ENCODE assay signal across 9 mouse cellular contexts in genomic region chr2:27593338-27593737, GRCm38 (mm10).
DNase-seq lines count a peak whose midpoint lies in the region; ATAC-seq and TF ChIP-seq lines count a peak whose summit lies in the region.
"Had no signal": no experiment of that assay in that cellular context is flagged by ENCODE, and none has a peak within 500 bp of the region (broad histone marks: within the 10 kb centered on the region; RNA-seq: fewer than 3 reads in every experiment).

No protein-coding gene starts in this region.

- DNase-seq in 3134 (ENCODE audit: extremely low read depth, insufficient read length, low spot score) = peak; percentile 73
- DNase-seq in adrenal gland, postnatal 25 days = peak; percentile 58
- peak; percentile 51 for DNase-seq in heart, postnatal 0 days (ENCODE audit: low spot score)
- peak; percentile 92 for DNase-seq in liver, adult 2 months (ENCODE audit: extremely low read depth, low read depth, low spot score)
- no peak for DNase-seq in natural killer cell, adult 2 months (ENCODE audit: low spot score in 2 of 2)
- DNase-seq in cerebellum, adult 2 months = no peak

- no peaks in the 10 kb centered on the region for H3K27me3 ChIP-seq in heart, postnatal 0 days (ENCODE audit: control insufficient read depth, insufficient read depth, low read length)
- no peaks in the 10 kb centered on the region for H3K27me3 ChIP-seq in liver, adult 2 months (ENCODE audit: control insufficient read depth, insufficient read depth, low read length)
- H3K27me3 ChIP-seq in stomach, embryonic 16.5 days (ENCODE audit: control insufficient read depth, insufficient read depth, low read length) = no peaks in the 10 kb centered on the region
- H3K27me3 ChIP-seq in cerebellum, adult 2 months (ENCODE audit: control insufficient read depth, insufficient read depth, low read length) = no peaks in the 10 kb centered on the region
- H3K27me3 ChIP-seq: hindbrain, embryonic 15.5 days had no signal

- H3K9me3 ChIP-seq in heart, postnatal 0 days (replicated peaks; ENCODE audit: control insufficient read depth, low read length) = no peaks in the 10 kb centered on the region
- H3K9me3 ChIP-seq in stomach, embryonic 16.5 days (replicated peaks; ENCODE audit: control insufficient read depth, low read length) = no peaks in the 10 kb centered on the region
- H3K9me3 ChIP-seq: hindbrain, embryonic 15.5 days had no signal

- no peaks in the 10 kb centered on the region for H3K36me3 ChIP-seq in heart, postnatal 0 days (replicated peaks; ENCODE audit: control insufficient read depth, insufficient read depth, low read length)
- H3K36me3 ChIP-seq in liver, adult 2 months (ENCODE audit: control insufficient read depth, insufficient read depth, low read length) = no peaks in the 10 kb centered on the region
- H3K36me3 ChIP-seq in stomach, embryonic 16.5 days (ENCODE audit: control insufficient read depth, insufficient read depth, low read length) = no peaks in the 10 kb centered on the region
- H3K36me3 ChIP-seq: hindbrain, embryonic 15.5 days had no signal

- no peak overlapping the region for H3K4me3 ChIP-seq in heart, postnatal 0 days (ENCODE audit: low read depth, low read length)
- no peak overlapping the region for H3K4me3 ChIP-seq in liver, adult 2 months (ENCODE audit: insufficient read depth, low read depth, low read length)
- no peak overlapping the region for H3K4me3 ChIP-seq in stomach, embryonic 16.5 days (replicated peaks; ENCODE audit: low read length)
- H3K4me3 ChIP-seq in cerebellum, adult 2 months (replicated peaks; ENCODE audit: insufficient read depth, low read depth, low read length) = no peak overlapping the region
- H3K4me3 ChIP-seq: hindbrain, embryonic 15.5 days had no signal

- no peak overlapping the region for H3K4me2 ChIP-seq in heart, postnatal 0 days (ENCODE audit: low read depth, low read length)
- H3K4me2 ChIP-seq in stomach, embryonic 16.5 days (ENCODE audit: low read depth, low read length) = no peak overlapping the region
- H3K4me2 ChIP-seq: hindbrain, embryonic 15.5 days had no signal

- peak overlapping the region; percentile 23; the same call in 1 of the 2 replicates for H3K27ac ChIP-seq in heart, postnatal 0 days (ENCODE audit: low read depth)
- peak overlapping the region; percentile 96 for H3K27ac ChIP-seq in liver, adult 2 months (replicated peaks; ENCODE audit: insufficient read depth, low read depth, low read length)
- peak overlapping the region; percentile 46; the same call in 1 of the 2 replicates for H3K27ac ChIP-seq in stomach, embryonic 16.5 days (ENCODE audit: low read length)
- no peak overlapping the region for H3K27ac ChIP-seq in cerebellum, adult 2 months (ENCODE audit: insufficient read depth, low read length)
- H3K27ac ChIP-seq: hindbrain, embryonic 15.5 days had no signal

- no peaks in the 10 kb centered on the region for H3K79me2 ChIP-seq in liver, adult 2 months (ENCODE audit: control insufficient read depth, insufficient read depth, low read length)

- 42% methylated on average over 10 of the region's 10 CpGs for WGBS in heart, postnatal 0 days
- WGBS in liver, adult 2 months = 11% methylated on average over 10 of the region's 10 CpGs
- WGBS in stomach, embryonic 16.5 days = 38% methylated on average over 10 of the region's 10 CpGs
- WGBS in cerebellum, adult 2 months = 61% methylated on average over 10 of the region's 10 CpGs

- TF ChIP-seq EP300 in heart, postnatal 0 days (IDR thresholded peaks at IDR 0.05; ENCODE audit: low read depth) = no peak

- TF ChIP-seq CTCF in heart, postnatal 0 days (IDR thresholded peaks at IDR 0.05; ENCODE audit: low read depth) = 0 out of 2 replicates have a peak, but pooled peaks have one; percentile 4
- TF ChIP-seq CTCF in liver, adult 2 months (IDR thresholded peaks at IDR 0.05; ENCODE audit: low read depth, low read length) = 0 out of 2 replicates have a peak, but pooled peaks have one; percentile 0
- no peak for TF ChIP-seq CTCF in cerebellum, adult 2 months (IDR thresholded peaks at IDR 0.05; ENCODE audit: borderline replicate concordance, insufficient read depth, low read depth, low read length)

- peak; percentile 13; the same call in 1 of the 2 replicates for ATAC-seq in heart, postnatal 0 days (ENCODE audit: insufficient read depth, low read depth)
- ATAC-seq in stomach, embryonic 16.5 days (ENCODE audit: insufficient read depth, low FRiP score) = 0 out of 2 replicates have a peak, but pooled peaks have one; percentile 3
- no peak for ATAC-seq in CD4-positive, CD25-positive, alpha-beta regulatory T cell, adult 4 months

- no peaks in the 10 kb centered on the region for H3K4me1 ChIP-seq in heart, postnatal 0 days (ENCODE audit: control insufficient read depth, insufficient read depth)
- peaks cover 47% of the 10 kb centered on the region for H3K4me1 ChIP-seq in liver, adult 2 months (ENCODE audit: control insufficient read depth, insufficient read depth, low read length)
- H3K4me1 ChIP-seq in stomach, embryonic 16.5 days (ENCODE audit: control insufficient read depth, insufficient read depth, low read length) = peaks cover 6% of the 10 kb centered on the region; the same call in 1 of the 2 replicates
- H3K4me1 ChIP-seq in cerebellum, adult 2 months (ENCODE audit: control insufficient read depth, insufficient read depth, low read length) = peaks cover 6% of the 10 kb centered on the region; the same call in 1 of the 2 replicates

- no peak overlapping the region for H3K9ac ChIP-seq in heart, postnatal 0 days (replicated peaks; ENCODE audit: low read depth, low read length)
- H3K9ac ChIP-seq in liver, adult 2 months (ENCODE audit: low read depth, low read length) = peak overlapping the region; percentile 75
- H3K9ac ChIP-seq in stomach, embryonic 16.5 days (ENCODE audit: low read length) = peak overlapping the region; percentile 43; the same call in 1 of the 2 replicates
- H3K9ac ChIP-seq: hindbrain, embryonic 15.5 days had no signal

- TF ChIP-seq POLR2A in liver, adult 2 months (IDR thresholded peaks at IDR 0.05; ENCODE audit: extremely low read depth, insufficient read depth, low read length) = 0 out of 2 replicates have a peak, but pooled peaks have one; percentile 9
- TF ChIP-seq POLR2A in cerebellum, adult 2 months (IDR thresholded peaks at IDR 0.05; ENCODE audit: borderline replicate concordance, insufficient read depth, low read length) = no peak

Comparison
In these comparisons a context has a peak if more than half of its experiments do, and no peak if none do; other contexts are left out.
1. DNase-seq: peak in 3134 (single experiment), adrenal gland, postnatal 25 days (single experiment), heart, postnatal 0 days (single experiment) and liver, adult 2 months (single experiment); none in natural killer cell, adult 2 months (0 of 2) and cerebellum, adult 2 months (0 of 2).